Mouse (Mus musculus): ENCODE results near the gene Myo6.

Myo6 gene

GRCm38 (mm10) chr9:80275772-80276134 lies 110.9 kb downstream of the Myo6 start:
- Histone ChIP-seq H3K4me1 (replicated peaks; ENCODE audit: low read depth, low read length) (no peaks in the 10 kb centered on the region), H3K9me3 (ENCODE audit: low read length) (no peaks in the 10 kb centered on the region), H3K4me3 (replicated peaks; ENCODE audit: low read length) (no peak overlapping the region), H3K27me3 (ENCODE audit: insufficient read depth, low read length) (no peaks in the 10 kb centered on the region), H3K36me3 (ENCODE audit: insufficient read depth, low read length) (no peaks in the 10 kb centered on the region)
- TF ChIP-seq POU5F1 (IDR thresholded peaks at IDR 0.05; ENCODE audit: borderline replicate concordance, low read length) (no peak), CTCF (conservative IDR thresholded peaks at IDR 0.05; ENCODE audit: low read length) (no peak), NANOG (IDR thresholded peaks at IDR 0.05; ENCODE audit: borderline replicate concordance, low read length) (no peak)

- TF ChIP-seq POU5F1 (IDR thresholded peaks at IDR 0.05; ENCODE audit: borderline replicate concordance, low read length), result no peak
- no peak for TF ChIP-seq CTCF (conservative IDR thresholded peaks at IDR 0.05; ENCODE audit: low read length)
- TF ChIP-seq NANOG (IDR thresholded peaks at IDR 0.05; ENCODE audit: borderline replicate concordance, low read length), result no peak
- Histone ChIP-seq H3K9me3 (ENCODE audit: low read length) (no peaks in the 10 kb centered on the region), H3K27me3 (ENCODE audit: insufficient read depth, low read length) (no peaks in the 10 kb centered on the region), H3K4me3 (replicated peaks; ENCODE audit: low read length) (no peak overlapping the region), H3K4me1 (replicated peaks; ENCODE audit: low read depth, low read length) (no peaks in the 10 kb centered on the region), H3K36me3 (ENCODE audit: insufficient read depth, low read length) (no peaks in the 10 kb centered on the region)
Observed at GRCm38 (mm10) chr9:80277157-80277556, 112.3 kb downstream of the Myo6 start.

DNA sequence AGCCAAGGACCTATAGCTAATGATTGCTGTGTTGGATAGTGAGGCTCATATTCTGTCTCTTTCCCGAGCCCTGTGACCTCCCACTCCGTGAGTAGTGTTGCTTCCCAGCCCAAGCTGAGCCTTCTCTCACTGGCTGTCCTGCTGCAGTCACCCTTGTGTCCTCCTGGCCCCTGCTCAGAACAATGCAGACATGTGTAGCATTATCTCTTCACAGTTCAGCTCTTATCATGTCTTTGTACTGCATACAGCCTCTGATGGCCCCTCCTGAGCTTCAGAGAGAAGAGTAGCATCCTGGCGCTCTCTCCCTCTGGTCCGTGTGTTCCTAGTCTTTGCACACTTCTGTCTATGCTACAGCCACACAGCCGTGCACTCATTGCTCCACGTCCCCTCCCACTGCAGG lies 112.9 kb downstream of the Myo6 start:
- H3K4me1 ChIP-seq (replicated peaks; ENCODE audit: low read depth, low read length), result no peaks in the 10 kb centered on the region
- H3K27me3 ChIP-seq (ENCODE audit: insufficient read depth, low read length), result no peaks in the 10 kb centered on the region
- TF ChIP-seq POU5F1 (IDR thresholded peaks at IDR 0.05; ENCODE audit: borderline replicate concordance, low read length), result no peak
- TF ChIP-seq CTCF (conservative IDR thresholded peaks at IDR 0.05; ENCODE audit: low read length), result no peak
- TF ChIP-seq NANOG (IDR thresholded peaks at IDR 0.05; ENCODE audit: borderline replicate concordance, low read length), result no peak
- H3K36me3 ChIP-seq (ENCODE audit: insufficient read depth, low read length), result no peaks in the 10 kb centered on the region
- no peaks in the 10 kb centered on the region for H3K9me3 ChIP-seq (ENCODE audit: low read length)
- H3K4me3 ChIP-seq (replicated peaks; ENCODE audit: low read length), result no peak overlapping the region

DNA sequence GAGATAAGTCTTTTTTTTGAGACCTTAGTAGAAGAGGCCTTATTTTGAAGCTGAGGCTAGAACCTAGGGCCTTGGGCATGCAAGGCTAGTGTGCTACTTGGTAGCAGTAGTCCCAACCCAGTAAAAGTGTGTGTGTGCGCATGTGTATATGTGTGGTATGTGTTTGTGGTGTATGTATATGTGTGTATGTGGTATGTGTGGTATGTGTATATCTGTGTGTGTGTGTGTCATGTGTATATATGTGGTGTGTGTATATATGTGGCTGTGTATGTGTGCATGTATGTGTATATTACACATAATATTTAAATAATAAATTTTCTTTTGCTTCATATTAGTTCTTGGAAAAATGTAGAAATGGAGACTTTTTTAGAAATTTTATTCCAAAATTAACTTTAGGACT lies 115.9 kb downstream of the Myo6 start:
- no peaks in the 10 kb centered on the region for H3K9me3 ChIP-seq (ENCODE audit: low read length)
- H3K4me3 ChIP-seq (replicated peaks; ENCODE audit: low read length), result no peak overlapping the region
- H3K27me3 ChIP-seq (ENCODE audit: insufficient read depth, low read length), result no peaks in the 10 kb centered on the region
- H3K4me1 ChIP-seq (replicated peaks; ENCODE audit: low read depth, low read length), result peaks cover 15% of the 10 kb centered on the region
- no peaks in the 10 kb centered on the region for H3K36me3 ChIP-seq (ENCODE audit: insufficient read depth, low read length)
- TF ChIP-seq CTCF (conservative IDR thresholded peaks at IDR 0.05; ENCODE audit: low read length) (no peak), NANOG (IDR thresholded peaks at IDR 0.05; ENCODE audit: borderline replicate concordance, low read length) (no peak), POU5F1 (IDR thresholded peaks at IDR 0.05; ENCODE audit: borderline replicate concordance, low read length) (no peak)

DNA sequence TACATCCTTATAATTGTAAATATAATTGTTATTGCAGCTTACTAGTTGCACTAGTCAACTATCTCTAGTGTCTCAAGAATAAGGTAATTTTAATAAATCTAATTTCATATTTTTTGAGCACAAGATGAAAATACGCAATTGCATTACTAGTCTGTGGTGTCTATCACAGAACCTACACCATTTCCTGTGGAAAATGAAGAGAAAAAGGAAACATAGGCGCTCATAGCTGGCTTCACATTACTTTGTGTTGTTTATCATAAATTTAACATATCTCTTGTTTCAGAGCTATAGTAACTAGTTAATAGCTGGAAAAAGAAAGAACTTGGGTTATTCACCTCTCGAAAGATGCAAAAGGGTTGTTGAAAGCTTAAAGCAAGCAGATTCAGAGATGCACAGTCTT lies 117.6 kb downstream of the Myo6 start:
- TF ChIP-seq CTCF (conservative IDR thresholded peaks at IDR 0.05; ENCODE audit: low read length) (no peak), NANOG (IDR thresholded peaks at IDR 0.05; ENCODE audit: borderline replicate concordance, low read length) (no peak), POU5F1 (IDR thresholded peaks at IDR 0.05; ENCODE audit: borderline replicate concordance, low read length) (no peak)
- Histone ChIP-seq H3K9me3 (ENCODE audit: low read length) (no peaks in the 10 kb centered on the region), H3K4me1 (replicated peaks; ENCODE audit: low read depth, low read length) (peaks cover 15% of the 10 kb centered on the region), H3K4me3 (replicated peaks; ENCODE audit: low read length) (no peak overlapping the region), H3K27me3 (ENCODE audit: insufficient read depth, low read length) (no peaks in the 10 kb centered on the region), H3K36me3 (ENCODE audit: insufficient read depth, low read length) (no peaks in the 10 kb centered on the region)

DNA sequence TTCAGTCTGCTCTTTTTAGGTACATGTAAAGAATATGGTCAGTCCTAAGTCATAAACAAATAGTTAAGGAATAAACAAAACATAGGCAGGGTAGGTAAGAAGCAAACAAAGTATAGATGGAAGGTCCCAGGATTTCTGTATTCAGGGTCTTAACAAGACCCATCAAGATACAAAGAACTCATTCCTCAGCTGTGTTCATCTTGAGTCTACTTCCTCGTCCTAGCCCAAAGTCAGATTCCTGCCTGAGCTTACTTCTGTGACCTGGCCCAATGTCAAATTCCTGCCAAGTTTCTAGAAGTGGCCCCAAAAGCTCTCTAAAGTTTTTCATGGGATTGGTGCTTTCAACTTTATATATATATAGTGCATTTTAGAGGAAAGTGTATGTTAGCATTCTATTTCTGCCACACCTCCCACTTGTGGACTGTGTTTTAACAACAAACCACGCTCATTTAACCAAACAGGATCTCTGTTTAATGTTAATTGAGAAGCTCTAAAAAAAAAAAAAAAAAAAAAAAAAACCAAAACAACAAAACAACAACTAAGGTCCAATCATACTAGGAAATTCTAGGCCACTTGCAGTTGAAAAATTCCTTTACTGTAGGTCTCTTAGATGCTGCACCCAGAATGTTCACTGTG lies 119.8 kb downstream of the Myo6 start:
- Histone ChIP-seq H3K4me1 (replicated peaks; ENCODE audit: low read depth, low read length) (peaks cover 15% of the 10 kb centered on the region), H3K9me3 (ENCODE audit: low read length) (no peaks in the 10 kb centered on the region), H3K36me3 (ENCODE audit: insufficient read depth, low read length) (no peaks in the 10 kb centered on the region), H3K4me3 (replicated peaks; ENCODE audit: low read length) (no peak overlapping the region), H3K27me3 (ENCODE audit: insufficient read depth, low read length) (no peaks in the 10 kb centered on the region)
- TF ChIP-seq POU5F1 (IDR thresholded peaks at IDR 0.05; ENCODE audit: borderline replicate concordance, low read length) (no peak), CTCF (conservative IDR thresholded peaks at IDR 0.05; ENCODE audit: low read length) (no peak), NANOG (IDR thresholded peaks at IDR 0.05; ENCODE audit: borderline replicate concordance, low read length) (peak; percentile 72)

DNA sequence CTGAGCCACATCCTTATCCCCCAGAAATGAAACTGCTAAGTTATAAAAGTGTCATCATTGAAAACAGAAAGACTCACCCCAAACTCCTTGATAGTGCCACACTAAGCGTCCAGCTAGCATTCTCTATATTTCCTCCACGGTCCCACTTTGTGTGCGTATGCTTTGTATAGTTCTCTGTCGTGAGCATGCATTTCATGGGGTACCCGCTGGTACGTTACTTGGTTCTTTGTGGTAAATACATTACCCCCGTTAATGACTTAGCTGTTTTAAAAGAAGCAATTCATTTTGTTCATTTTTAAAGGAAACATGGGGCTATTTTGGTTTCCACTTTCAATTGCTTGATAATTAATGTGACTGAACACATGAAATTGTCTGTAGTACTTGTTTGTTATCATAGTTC lies 122.0 kb downstream of the Myo6 start:
- no peaks in the 10 kb centered on the region for H3K36me3 ChIP-seq (ENCODE audit: insufficient read depth, low read length)
- H3K27me3 ChIP-seq (ENCODE audit: insufficient read depth, low read length), result no peaks in the 10 kb centered on the region
- H3K4me3 ChIP-seq (replicated peaks; ENCODE audit: low read length), result no peak overlapping the region
- TF ChIP-seq NANOG (IDR thresholded peaks at IDR 0.05; ENCODE audit: borderline replicate concordance, low read length) (no peak), CTCF (conservative IDR thresholded peaks at IDR 0.05; ENCODE audit: low read length) (no peak), POU5F1 (IDR thresholded peaks at IDR 0.05; ENCODE audit: borderline replicate concordance, low read length) (no peak)
- H3K9me3 ChIP-seq (ENCODE audit: low read length), result no peaks in the 10 kb centered on the region
- H3K4me1 ChIP-seq (replicated peaks; ENCODE audit: low read depth, low read length), result peaks cover 15% of the 10 kb centered on the region

DNA sequence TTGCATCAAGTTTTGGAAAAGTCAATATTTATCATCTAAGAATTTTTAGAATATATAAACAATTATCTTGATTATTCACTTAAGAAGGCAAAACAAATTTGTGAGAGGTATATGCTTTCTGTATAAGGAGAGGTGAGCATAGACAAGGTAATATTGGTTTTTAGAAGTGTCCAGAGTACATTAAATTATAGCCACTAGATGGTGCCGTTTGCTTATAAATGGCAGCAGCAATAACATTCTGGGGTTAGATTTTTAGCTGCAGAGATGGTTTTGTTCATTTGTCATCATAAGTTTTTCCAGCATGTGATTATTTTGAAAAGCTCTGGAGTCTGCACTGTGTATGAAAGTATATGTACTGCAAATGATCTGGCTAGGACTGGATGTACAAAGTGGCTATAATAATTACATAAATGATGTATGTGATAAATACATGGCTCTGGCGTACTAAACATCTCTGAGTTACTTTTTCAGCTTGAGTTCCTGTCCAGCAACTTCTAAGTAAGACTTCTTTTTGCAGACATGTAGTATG lies 128.3 kb downstream of the Myo6 start:
- TF ChIP-seq NANOG (IDR thresholded peaks at IDR 0.05; ENCODE audit: borderline replicate concordance, low read length) (no peak), POU5F1 (IDR thresholded peaks at IDR 0.05; ENCODE audit: borderline replicate concordance, low read length) (no peak), CTCF (conservative IDR thresholded peaks at IDR 0.05; ENCODE audit: low read length) (peak; percentile 20; the same call in 1 of the 2 replicates)

DNA sequence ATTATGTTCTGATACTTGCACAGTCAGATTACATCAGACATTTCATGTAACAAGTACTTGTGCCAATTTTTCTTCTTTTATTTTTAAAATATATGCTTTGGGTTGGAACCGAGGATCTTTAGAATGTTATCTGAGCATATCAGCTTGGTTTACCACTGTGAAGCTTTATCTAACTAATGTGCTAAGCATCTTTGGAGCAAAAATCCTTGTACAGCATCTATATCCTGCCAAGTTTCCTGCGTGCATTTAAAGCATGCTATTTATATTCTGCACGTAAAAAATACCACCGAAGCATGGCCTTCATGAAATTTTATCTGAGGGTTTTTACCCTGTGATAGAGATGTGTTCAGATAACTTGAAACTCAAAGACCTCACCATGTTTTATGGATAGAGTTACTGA lies 131.3 kb downstream of the Myo6 start:
- Histone ChIP-seq H3K4me3 (replicated peaks; ENCODE audit: low read length) (no peak overlapping the region), H3K27me3 (ENCODE audit: insufficient read depth, low read length) (no peaks in the 10 kb centered on the region), H3K9me3 (ENCODE audit: low read length) (no peaks in the 10 kb centered on the region), H3K4me1 (replicated peaks; ENCODE audit: low read depth, low read length) (no peaks in the 10 kb centered on the region), H3K36me3 (ENCODE audit: insufficient read depth, low read length) (no peaks in the 10 kb centered on the region)
- no peak for TF ChIP-seq NANOG (IDR thresholded peaks at IDR 0.05; ENCODE audit: borderline replicate concordance, low read length)
- TF ChIP-seq POU5F1 (IDR thresholded peaks at IDR 0.05; ENCODE audit: borderline replicate concordance, low read length), result no peak
- no peak for TF ChIP-seq CTCF (conservative IDR thresholded peaks at IDR 0.05; ENCODE audit: low read length)

More for the DNA sequence above, 128.3 kb downstream of the Myo6 start:
- Histone ChIP-seq H3K36me3 (ENCODE audit: insufficient read depth, low read length) (no peaks in the 10 kb centered on the region), H3K4me1 (replicated peaks; ENCODE audit: low read depth, low read length) (no peaks in the 10 kb centered on the region), H3K9me3 (ENCODE audit: low read length) (no peaks in the 10 kb centered on the region), H3K4me3 (replicated peaks; ENCODE audit: low read length) (no peak overlapping the region), H3K27me3 (ENCODE audit: insufficient read depth, low read length) (no peaks in the 10 kb centered on the region)
